Mouse (Mus musculus) spleen, postnatal 14 days (tissue): ENCODE data around the gene Sncg.

Experiments used
- DNase-seq, 2 experiments: peaks; one replicate each; pipeline ENCODE4 v3.0.0; 2021 to 2022; ENCODE audit warnings: low spot score in 2 of 2

The Sncg gene

DNA sequence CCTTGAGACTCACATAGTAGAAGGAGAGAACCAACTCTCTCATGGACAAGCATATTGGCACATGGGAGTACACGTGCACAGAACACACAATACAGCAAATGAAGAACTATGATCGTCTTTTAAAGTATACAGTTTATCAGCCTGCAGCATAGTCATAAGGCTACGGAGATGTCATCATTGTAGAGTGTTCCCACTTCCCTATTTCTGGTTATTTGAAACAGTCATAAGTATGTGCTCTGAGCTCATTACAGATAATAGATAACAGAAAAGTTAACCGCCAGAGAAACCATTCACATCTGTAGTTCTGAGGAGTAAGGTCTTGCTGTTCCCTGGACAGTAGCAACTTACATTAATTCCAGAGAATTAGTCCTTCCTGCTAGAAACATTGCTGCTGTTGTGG lies 31.5 kb downstream of the Sncg start:
- DNase-seq, result no peak

DNA sequence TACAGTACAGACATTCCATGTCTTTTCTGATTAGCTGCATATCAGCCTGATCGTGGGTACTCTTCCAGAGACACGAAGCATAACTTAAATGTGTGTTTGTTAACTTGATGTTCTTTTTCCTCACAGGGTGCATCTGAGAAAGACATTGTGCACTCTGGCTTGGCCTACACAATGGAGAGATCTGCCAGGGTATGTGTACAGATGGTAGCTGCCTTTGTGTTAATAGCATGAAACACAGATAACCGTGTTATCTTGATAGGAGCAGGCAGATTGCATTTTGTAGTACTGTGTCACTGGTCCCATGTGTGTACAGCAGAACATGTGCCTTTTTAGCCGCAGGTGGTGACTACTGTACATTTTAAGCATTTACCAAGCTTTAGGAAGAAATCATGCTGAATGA lies 32.6 kb downstream of the Sncg start:
- DNase-seq, result no peak

GRCm38 (mm10) chr14:34339446-34339845 lies 35.1 kb downstream of the Sncg start:
- DNase-seq, result no peak

DNA sequence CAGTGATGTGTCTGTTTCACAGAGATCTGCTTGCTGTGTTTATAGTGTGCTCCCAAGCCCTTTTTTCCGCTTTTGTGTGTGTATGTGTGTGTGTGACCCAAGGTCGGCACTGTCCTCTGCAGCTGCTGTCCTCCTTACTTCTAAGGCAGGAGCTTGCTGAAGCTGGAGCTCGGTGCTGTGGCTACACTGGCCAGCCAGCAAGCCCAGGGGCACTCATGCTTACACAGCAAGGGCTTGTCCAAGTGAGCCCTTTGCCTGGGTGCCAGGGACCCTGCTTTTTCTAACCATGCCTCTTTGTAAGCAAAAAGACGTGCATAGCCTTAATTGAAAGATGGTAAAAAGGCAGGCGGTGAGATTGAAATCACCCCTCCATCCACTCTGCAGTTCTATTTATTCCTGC lies 42.1 kb downstream of the Sncg start:
- DNase-seq, result no peak

DNA sequence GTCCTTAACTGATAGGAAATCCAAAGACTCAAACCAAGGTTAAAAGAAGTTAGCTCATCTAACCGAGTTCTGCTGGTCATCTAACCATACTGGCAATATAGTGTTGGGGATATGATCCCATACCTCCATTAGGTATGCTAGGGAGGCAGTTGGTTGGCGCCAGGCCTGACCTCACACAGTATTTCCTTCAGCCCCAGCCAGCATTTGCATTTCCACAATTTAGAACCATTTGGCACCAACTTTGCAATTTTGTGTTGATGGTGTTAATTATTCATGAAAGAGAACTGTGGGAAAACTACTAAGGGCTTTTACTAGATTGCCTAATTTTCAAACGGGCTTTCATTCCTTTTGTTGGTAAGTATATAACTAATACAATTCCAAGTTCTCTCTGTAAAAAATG lies 42.7 kb downstream of the Sncg start:
- no peak for DNase-seq

- DNase-seq, result no peak
These were observed 43.9 kb downstream of the Sncg start for GRCm38 (mm10) chr14:34330657-34331158.

DNA sequence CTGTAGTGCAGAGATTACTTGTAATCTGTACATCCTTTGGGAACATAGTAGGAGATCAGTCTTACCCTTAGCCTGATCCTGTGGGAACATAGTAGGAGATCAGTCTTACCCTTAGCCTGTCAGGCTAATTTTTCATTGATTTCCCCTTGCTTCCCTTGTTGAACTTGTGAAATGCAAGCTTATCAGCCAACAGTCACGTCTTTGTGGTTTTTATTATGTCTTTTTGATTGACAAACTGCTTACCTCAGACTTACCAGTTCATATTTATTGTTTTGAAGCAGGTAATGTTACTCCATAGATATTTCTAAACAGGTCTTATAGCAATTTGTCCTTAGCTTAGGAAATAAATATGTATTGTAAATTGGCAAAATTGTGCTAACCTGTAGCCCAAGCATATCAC lies 47.0 kb downstream of the Sncg start:
- no peak for DNase-seq

GRCm38 (mm10) chr14:34326606-34327005 lies 48.0 kb downstream of the Sncg start:
- DNase-seq, result no peak

- DNase-seq, result no peak
These were observed 51.0 kb downstream of the Sncg start for GRCm38 (mm10) chr14:34323576-34324085.
